Mouse (Mus musculus) lung, postnatal 4 days (tissue): Measurements from ENCODE around the gene Ccnl2.

ENCODE experiments used
- DNase-seq, 2 experiments: peaks; one replicate each; pipeline ENCODE4 v3.0.0; 2021

Ccnl2 gene

DNA sequence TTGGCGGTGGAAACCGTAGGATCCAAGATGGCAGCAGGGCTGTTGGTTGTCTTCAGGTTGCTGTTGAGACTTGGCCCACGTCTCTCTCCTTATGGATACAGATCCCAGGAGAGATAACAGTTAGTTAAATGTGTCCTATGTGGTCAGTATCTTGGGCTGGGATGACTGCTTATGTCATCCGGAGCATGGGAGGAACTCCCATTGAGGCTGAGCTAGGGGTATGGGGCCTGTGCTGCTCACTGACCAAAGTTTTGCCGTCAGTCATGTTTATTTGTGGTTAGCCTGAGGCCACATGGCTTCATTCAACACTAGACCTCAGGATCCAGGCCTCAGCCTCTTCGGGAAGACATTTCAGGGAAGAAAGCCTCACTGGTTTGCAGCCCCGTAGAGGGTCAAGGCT is 59.1 kb downstream of the Ccnl2 start:
- no peak for DNase-seq
